Mouse (Mus musculus) midbrain, embryonic 14.5 days (tissue): ENCODE measurements around the gene Shisal2a. TPM values are rescaled to one million over a fixed set of nuclear protein-coding genes. Genes with fewer than 3 reads are reported as not detected.

ENCODE experiments used
- ATAC-seq: fragments of 200-750 bp; cut with Nextera tagmentation; 2 replicates; pipeline ENCODE4 v1.8.0; 2017; ENCODE audit warnings: moderate number of reproducible peaks, moderate library complexity; ENCODE audit not compliant: low FRiP score, low TSS enrichment
- DNase-seq: peaks from one replicate; pipeline ENCODE4 v3.0.0-alpha.2; 2015
- H3K27ac ChIP-seq: fragments of 300-500 bp; sonication (generic); replicated peaks from 2 replicates; pipeline ENCODE4 v1.5.1; 2014; ENCODE audit warnings: mild to moderate bottlenecking, low read depth, low read length, moderate library complexity
- H3K27me3 ChIP-seq: fragments of 300-500 bp; sonication (generic); 2 replicates; pipeline ENCODE4 v1.6.1; 2014; ENCODE audit warnings: low read length, control low read depth, mixed read lengths; ENCODE audit not compliant: control insufficient read depth, insufficient read depth
- H3K36me3 ChIP-seq: fragments of 300-500 bp; sonication (generic); 2 replicates; pipeline ENCODE4 v1.6.1; 2014; ENCODE audit warnings: low read length, control low read depth; ENCODE audit not compliant: control insufficient read depth, insufficient read depth
- H3K4me1 ChIP-seq: fragments of 300-500 bp; sonication (generic); 2 replicates; pipeline ENCODE4 v1.6.1; 2014; ENCODE audit warnings: mild to moderate bottlenecking, antibody characterized with exemption, low read length, control low read depth; ENCODE audit not compliant: control insufficient read depth, insufficient read depth
- H3K4me2 ChIP-seq: fragments of 300-500 bp; sonication (generic); 2 replicates; pipeline ENCODE4 v1.6.1; 2014; ENCODE audit warnings: mild to moderate bottlenecking, low read length, moderate library complexity
- H3K4me3 ChIP-seq: fragments of 300-500 bp; sonication (generic); replicated peaks from 2 replicates; pipeline ENCODE4 v1.5.1; 2014; ENCODE audit warnings: low read depth, low read length
- H3K9ac ChIP-seq: fragments of 300-500 bp; sonication (generic); replicated peaks from 2 replicates; pipeline ENCODE4 v1.6.1; 2014; ENCODE audit warnings: mild to moderate bottlenecking, low read length, moderate library complexity
- H3K9me3 ChIP-seq: fragments of 300-500 bp; sonication (generic); 2 replicates; pipeline ENCODE4 v1.6.1; 2016; ENCODE audit warnings: low read length, control low read depth, mixed read lengths; ENCODE audit not compliant: control insufficient read depth
- WGBS: fragments of 180-500 bp; shearing (Covaris S2); extraction: QIAGEN DNeasy Blood & Tissue Kit; methylation state at CpG from one replicate; pipeline ENCODE4 v1.1.7; 2014; 5-methylcytosine and 5-hydroxymethylcytosine counted together
- polyA plus RNA-seq: library from polyadenylated mRNA; unstranded; fragments of >200 nt; fragmentation: Nextera tagmentation; extraction: Ambion mirVana; gene quantifications from 2 replicates; pipeline ENCODE4 v1.2.1, GENCODE M21; 2014

Shisal2a gene
- polyA plus RNA-seq, 1 experiment from 2014 or later: 4.9 TPM

- no peak overlapping the region for H3K9ac ChIP-seq
- ATAC-seq (no peak), DNase-seq (no peak)
- no peak overlapping the region for H3K4me3 ChIP-seq
- no peaks in the 10 kb centered on the region for H3K9me3 ChIP-seq
- H3K27me3 ChIP-seq: no peaks in the 10 kb centered on the region
- H3K4me1 ChIP-seq: peaks cover 15% of the 10 kb centered on the region; the same call in 1 of the 2 replicates
- WGBS: 48% methylated on average over 8 of the region's 8 CpGs
- H3K36me3 ChIP-seq: no peaks in the 10 kb centered on the region
- H3K27ac ChIP-seq: no peak overlapping the region
- H3K4me2 ChIP-seq: no peak overlapping the region
Observed at GRCm38 (mm10) chr4:108349836-108350547, 33.2 kb downstream of the Shisal2a start.

- no peak overlapping the region for H3K27ac ChIP-seq
- DNase-seq (no peak), ATAC-seq (no peak)
- H3K9me3 ChIP-seq: no peaks in the 10 kb centered on the region
- H3K4me1 ChIP-seq: peaks cover 15% of the 10 kb centered on the region; the same call in 1 of the 2 replicates
- H3K9ac ChIP-seq: no peak overlapping the region
- H3K4me2 ChIP-seq: no peak overlapping the region
- WGBS: 81% methylated on average over 3 of the region's 3 CpGs
- no peaks in the 10 kb centered on the region for H3K27me3 ChIP-seq
- no peaks in the 10 kb centered on the region for H3K36me3 ChIP-seq
- no peak overlapping the region for H3K4me3 ChIP-seq
Observed at GRCm38 (mm10) chr4:108349064-108349463, 34.1 kb downstream of the Shisal2a start.

GRCm38 (mm10) chr4:108348256-108348875 lies 34.8 kb downstream of the Shisal2a start:
- H3K36me3 ChIP-seq: no peaks in the 10 kb centered on the region
- no peaks in the 10 kb centered on the region for H3K9me3 ChIP-seq
- no peak overlapping the region for H3K4me2 ChIP-seq
- no peak overlapping the region for H3K4me3 ChIP-seq
- peaks cover 15% of the 10 kb centered on the region; the same call in 1 of the 2 replicates for H3K4me1 ChIP-seq
- H3K27me3 ChIP-seq: no peaks in the 10 kb centered on the region
- no peak for DNase-seq
- no peak overlapping the region for H3K9ac ChIP-seq
- WGBS: 82% methylated on average over 5 of the region's 5 CpGs
- ATAC-seq: no peak
- H3K27ac ChIP-seq: no peak overlapping the region

GRCm38 (mm10) chr4:108347111-108347510 lies 36.0 kb downstream of the Shisal2a start:
- no peak for ATAC-seq
- no peaks in the 10 kb centered on the region for H3K9me3 ChIP-seq
- 95% methylated on average over 5 of the region's 5 CpGs for WGBS
- no peaks in the 10 kb centered on the region for H3K27me3 ChIP-seq
- no peaks in the 10 kb centered on the region for H3K36me3 ChIP-seq
- H3K4me2 ChIP-seq: no peak overlapping the region
- H3K4me1 ChIP-seq: peaks cover 15% of the 10 kb centered on the region; the same call in 1 of the 2 replicates
- DNase-seq: no peak
- no peak overlapping the region for H3K27ac ChIP-seq
- H3K4me3 ChIP-seq: no peak overlapping the region
- H3K9ac ChIP-seq: no peak overlapping the region

GRCm38 (mm10) chr4:108345826-108346225 lies 37.3 kb downstream of the Shisal2a start:
- WGBS: 18% methylated on average over 5 of the region's 5 CpGs
- no peak overlapping the region for H3K27ac ChIP-seq
- H3K4me2 ChIP-seq: no peak overlapping the region
- H3K27me3 ChIP-seq: no peaks in the 10 kb centered on the region
- no peak overlapping the region for H3K4me3 ChIP-seq
- DNase-seq (no peak), ATAC-seq (no peak)
- no peak overlapping the region for H3K9ac ChIP-seq
- H3K9me3 ChIP-seq: no peaks in the 10 kb centered on the region
- no peaks in the 10 kb centered on the region for H3K36me3 ChIP-seq
- H3K4me1 ChIP-seq: peaks cover 10% of the 10 kb centered on the region; the same call in 1 of the 2 replicates

- Histone ChIP-seq H3K4me2 (no peak overlapping the region), H3K36me3 (no peaks in the 10 kb centered on the region), H3K27ac (peak overlapping the region; percentile 79), H3K27me3 (no peaks in the 10 kb centered on the region), H3K4me3 (no peak overlapping the region), H3K4me1 (peaks cover 3% of the 10 kb centered on the region; the same call in 1 of the 2 replicates), H3K9me3 (no peaks in the 10 kb centered on the region), H3K9ac (no peak overlapping the region)
- no peak; the same call in 1 of the 2 replicates for ATAC-seq
- 6% methylated on average over 7 of the region's 7 CpGs for WGBS
- DNase-seq: peak; percentile 64
Observed at GRCm38 (mm10) chr4:108344631-108345083, 38.5 kb downstream of the Shisal2a start.

- no peak overlapping the region for H3K9ac ChIP-seq
- 23% methylated on average over 4 of the region's 4 CpGs for WGBS
- no peak overlapping the region for H3K4me2 ChIP-seq
- no peaks in the 10 kb centered on the region for H3K27me3 ChIP-seq
- ATAC-seq (peak; percentile 66), DNase-seq (peak; percentile 91)
- no peak overlapping the region for H3K4me3 ChIP-seq
- no peaks in the 10 kb centered on the region for H3K4me1 ChIP-seq
- peaks cover 25% of the 10 kb centered on the region for H3K36me3 ChIP-seq
- H3K9me3 ChIP-seq: no peaks in the 10 kb centered on the region
- H3K27ac ChIP-seq: no peak overlapping the region
Observed at GRCm38 (mm10) chr4:108339277-108339690, 43.9 kb downstream of the Shisal2a start.

- ATAC-seq: no peak
- 63% methylated on average over 10 of the region's 10 CpGs for WGBS
- no peaks in the 10 kb centered on the region for H3K9me3 ChIP-seq
- H3K4me1 ChIP-seq: no peaks in the 10 kb centered on the region
- no peak overlapping the region for H3K4me3 ChIP-seq
- H3K9ac ChIP-seq: no peak overlapping the region
- H3K27ac ChIP-seq: no peak overlapping the region
- no peak for DNase-seq
- H3K36me3 ChIP-seq: peaks cover 26% of the 10 kb centered on the region
- H3K4me2 ChIP-seq: no peak overlapping the region
- H3K27me3 ChIP-seq: no peaks in the 10 kb centered on the region
Observed at GRCm38 (mm10) chr4:108338811-108339210, 44.3 kb downstream of the Shisal2a start.
